Mouse (Mus musculus): ENCODE measurements around the gene Noto. TPM values are rescaled to one million over a fixed set of nuclear protein-coding genes. Genes with fewer than 3 reads are reported as not detected.

Gene Noto
- total and polyA plus RNA-seq, 2 experiments from 2014 or later = not detected

GRCm38 (mm10) chr6:85452411-85452665, 28.7 kb downstream of the Noto start:
- ATAC-seq (ENCODE audit: low FRiP score) (peak; percentile 14; the same call in 1 of the 2 replicates), DNase-seq (ENCODE audit: low spot score) (peak; percentile 44)
- WGBS = under 1% methylated on average over 15 of the region's 15 CpGs
- Histone ChIP-seq H3K4me3 (ENCODE audit: low read depth, low read length) (peak overlapping the region; percentile 85), H3K36me3 (ENCODE audit: insufficient read depth, low read length) (no peaks in the 10 kb centered on the region), H3K4me1 (ENCODE audit: insufficient read depth, low read length) (peaks cover 9% of the 10 kb centered on the region), H3K4me2 (ENCODE audit: low read depth, low read length, poor library complexity, severe bottlenecking) (peak overlapping the region; percentile 85), H3K27me3 (ENCODE audit: insufficient read depth, low read length) (no peaks in the 10 kb centered on the region), H3K9ac (replicated peaks; ENCODE audit: low read length, poor library complexity, severe bottlenecking) (peak overlapping the region; percentile 91), H3K9me3 (ENCODE audit: low read length) (no peaks in the 10 kb centered on the region), H3K27ac (ENCODE audit: low read depth, low read length) (peak overlapping the region; percentile 95)
- no peak for TF ChIP-seq CTCF (IDR thresholded peaks at IDR 0.05)

- WGBS = 8% methylated on average over 7 of the region's 7 CpGs
- Histone ChIP-seq H3K36me3 (ENCODE audit: insufficient read depth, low read length) (no peaks in the 10 kb centered on the region), H3K27ac (ENCODE audit: low read depth, low read length) (peak overlapping the region; percentile 95), H3K4me2 (ENCODE audit: low read depth, low read length, poor library complexity, severe bottlenecking) (peak overlapping the region; percentile 85), H3K9me3 (ENCODE audit: low read length) (no peaks in the 10 kb centered on the region), H3K4me3 (ENCODE audit: low read depth, low read length) (peak overlapping the region; percentile 85), H3K27me3 (ENCODE audit: insufficient read depth, low read length) (no peaks in the 10 kb centered on the region), H3K4me1 (ENCODE audit: insufficient read depth, low read length) (peaks cover 9% of the 10 kb centered on the region), H3K9ac (replicated peaks; ENCODE audit: low read length, poor library complexity, severe bottlenecking) (peak overlapping the region; percentile 91)
- ATAC-seq (ENCODE audit: low FRiP score) (no peak), DNase-seq (ENCODE audit: low spot score) (no peak)
- no peak; the same call in 1 of the 2 replicates for TF ChIP-seq CTCF (IDR thresholded peaks at IDR 0.05)
Observed at GRCm38 (mm10) chr6:85452816-85453215, 29.1 kb downstream of the Noto start.

DNA sequence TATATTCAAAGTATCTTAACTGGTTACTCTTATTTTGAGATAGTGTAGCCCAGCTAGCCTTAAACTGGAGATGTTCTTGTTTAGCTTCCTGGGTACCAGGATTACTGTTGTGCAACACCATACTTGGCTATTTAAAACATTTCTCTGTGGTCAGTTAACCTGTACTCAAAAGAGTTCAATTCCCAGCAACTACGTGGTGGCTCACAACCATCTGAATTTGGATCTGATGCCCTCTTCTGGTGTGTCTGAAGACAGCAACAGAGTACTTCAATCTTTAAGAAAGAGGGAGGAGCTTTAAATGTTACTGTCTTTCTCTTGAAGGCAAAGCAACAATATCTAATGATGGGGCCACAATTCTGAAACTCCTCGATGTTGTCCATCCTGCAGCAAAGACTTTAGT, 35.9 kb downstream of the Noto start:
- Histone ChIP-seq H3K27ac (ENCODE audit: low read depth, low read length) (no peak overlapping the region), H3K27me3 (ENCODE audit: insufficient read depth, low read length) (no peaks in the 10 kb centered on the region), H3K4me3 (ENCODE audit: low read depth, low read length) (no peak overlapping the region), H3K9ac (replicated peaks; ENCODE audit: low read length, poor library complexity, severe bottlenecking) (no peak overlapping the region), H3K36me3 (ENCODE audit: insufficient read depth, low read length) (peaks cover 42% of the 10 kb centered on the region), H3K9me3 (ENCODE audit: low read length) (no peaks in the 10 kb centered on the region), H3K4me2 (ENCODE audit: low read depth, low read length, poor library complexity, severe bottlenecking) (no peak overlapping the region), H3K4me1 (ENCODE audit: insufficient read depth, low read length) (no peaks in the 10 kb centered on the region; the same call in 1 of the 2 replicates)
- WGBS = 92% methylated on average over 2 of the region's 2 CpGs
- ATAC-seq (ENCODE audit: low FRiP score) (no peak), DNase-seq (ENCODE audit: low spot score) (no peak)
- 0 out of 2 replicates have a peak, but pooled peaks have one; percentile 13 for TF ChIP-seq CTCF (IDR thresholded peaks at IDR 0.05)

DNA sequence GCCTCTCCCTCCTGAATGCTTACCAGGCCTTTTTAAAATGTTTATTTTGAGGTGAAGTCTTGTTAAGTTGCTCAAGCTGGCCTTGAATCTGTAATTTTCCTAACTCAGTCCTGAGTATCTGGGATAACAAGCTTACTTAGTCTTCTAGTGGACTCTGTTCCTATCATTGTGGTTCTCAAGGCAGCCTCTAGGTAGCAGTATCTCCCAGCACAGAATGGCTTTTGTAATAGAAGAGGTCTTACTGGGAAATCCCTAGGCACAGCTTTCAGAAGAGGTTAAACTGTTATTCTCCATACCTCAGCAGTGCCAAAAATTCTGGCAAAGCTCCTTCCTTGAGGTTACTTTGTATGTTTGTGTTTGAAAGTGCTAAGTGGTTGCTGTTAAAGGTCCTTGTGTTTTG, 41.7 kb downstream of the Noto start:
- peak; percentile 77 for TF ChIP-seq CTCF (IDR thresholded peaks at IDR 0.05)
- Histone ChIP-seq H3K27ac (ENCODE audit: low read depth, low read length) (no peak overlapping the region), H3K27me3 (ENCODE audit: insufficient read depth, low read length) (no peaks in the 10 kb centered on the region), H3K9me3 (ENCODE audit: low read length) (no peaks in the 10 kb centered on the region), H3K4me2 (ENCODE audit: low read depth, low read length, poor library complexity, severe bottlenecking) (no peak overlapping the region), H3K9ac (replicated peaks; ENCODE audit: low read length, poor library complexity, severe bottlenecking) (no peak overlapping the region), H3K4me1 (ENCODE audit: insufficient read depth, low read length) (no peaks in the 10 kb centered on the region), H3K4me3 (ENCODE audit: low read depth, low read length) (no peak overlapping the region), H3K36me3 (ENCODE audit: insufficient read depth, low read length) (peaks cover 71% of the 10 kb centered on the region)
- no peak for ATAC-seq (ENCODE audit: low FRiP score)
- DNase-seq (ENCODE audit: low spot score) = peak; percentile 67

- Histone ChIP-seq H3K4me2 (ENCODE audit: low read depth, low read length, poor library complexity, severe bottlenecking) (no peak overlapping the region), H3K36me3 (ENCODE audit: insufficient read depth, low read length) (peaks cover 58% of the 10 kb centered on the region), H3K27me3 (ENCODE audit: insufficient read depth, low read length) (no peaks in the 10 kb centered on the region), H3K9ac (replicated peaks; ENCODE audit: low read length, poor library complexity, severe bottlenecking) (no peak overlapping the region), H3K9me3 (ENCODE audit: low read length) (no peaks in the 10 kb centered on the region), H3K4me1 (ENCODE audit: insufficient read depth, low read length) (no peaks in the 10 kb centered on the region), H3K4me3 (ENCODE audit: low read depth, low read length) (no peak overlapping the region), H3K27ac (ENCODE audit: low read depth, low read length) (no peak overlapping the region)
- TF ChIP-seq CTCF (IDR thresholded peaks at IDR 0.05) = no peak
- no peak for ATAC-seq (ENCODE audit: low FRiP score)
- DNase-seq (ENCODE audit: low spot score) = no peak
- 80% methylated on average over 5 of the region's 5 CpGs for WGBS
Observed at GRCm38 (mm10) chr6:85469660-85470430, 46.2 kb downstream of the Noto start.

GRCm38 (mm10) chr6:85471962-85472361, 48.3 kb downstream of the Noto start:
- DNase-seq (ENCODE audit: low spot score) = no peak

More at GRCm38 (mm10) chr6:85471962-85472361, 48.3 kb downstream of the Noto start:
- 61% methylated on average over 8 of the region's 8 CpGs for WGBS
- Histone ChIP-seq H3K36me3 (ENCODE audit: insufficient read depth, low read length) (peaks cover 54% of the 10 kb centered on the region), H3K4me2 (ENCODE audit: low read depth, low read length, poor library complexity, severe bottlenecking) (no peak overlapping the region), H3K9ac (replicated peaks; ENCODE audit: low read length, poor library complexity, severe bottlenecking) (no peak overlapping the region), H3K4me3 (ENCODE audit: low read depth, low read length) (no peak overlapping the region), H3K4me1 (ENCODE audit: insufficient read depth, low read length) (no peaks in the 10 kb centered on the region), H3K9me3 (ENCODE audit: low read length) (no peaks in the 10 kb centered on the region), H3K27ac (ENCODE audit: low read depth, low read length) (no peak overlapping the region), H3K27me3 (ENCODE audit: insufficient read depth, low read length) (no peaks in the 10 kb centered on the region)
- no peak for TF ChIP-seq CTCF (IDR thresholded peaks at IDR 0.05)
- ATAC-seq (ENCODE audit: low FRiP score) = no peak
